Mouse (Mus musculus): ENCODE results near the gene Col18a1. TPM values are rescaled to one million over a fixed set of nuclear protein-coding genes. Genes with fewer than 3 reads are reported as not detected.

The Col18a1 gene
- total RNA-seq, 1 experiment: 414 TPM

DNA sequence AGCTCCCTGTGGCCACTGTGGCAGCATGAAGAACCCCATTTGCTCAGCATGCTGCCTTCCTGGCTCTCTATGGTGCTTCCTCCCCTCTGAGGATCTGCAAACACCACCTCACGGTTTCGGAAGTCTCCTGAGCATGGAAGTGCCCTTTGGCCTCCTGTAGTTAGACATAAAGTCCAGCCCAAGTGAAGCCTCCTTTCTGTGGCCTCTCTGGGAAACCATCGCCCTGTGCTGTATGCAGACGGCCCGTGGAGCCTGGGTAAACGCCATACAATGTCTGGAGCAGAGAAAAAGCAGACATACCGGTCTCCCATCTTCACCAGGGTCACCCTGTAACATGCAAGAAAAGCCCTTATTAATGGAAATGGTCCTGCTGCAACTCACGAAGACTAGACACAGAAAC, 87.4 kb downstream of the Col18a1 start:
- no peak for DNase-seq (ENCODE audit: low read depth, low spot score)
- in situ Hi-C loops (cut with MboI; ENCODE audit: low sequenced_read_pairs in 2 of 2, unreplicated experiment in 2 of 2): no loop called here
- H3K4me3 ChIP-seq (ENCODE audit: insufficient read depth in 1 of 2, low read depth in 1 of 2, low read length in 2 of 2, poor library complexity in 1 of 2, severe bottlenecking in 1 of 2): no peak overlapping the region
- no peaks in the 10 kb centered on the region for H3K4me1 ChIP-seq (ENCODE audit: control insufficient read depth in 2 of 2, insufficient read depth in 2 of 2, low read length in 2 of 2, poor library complexity in 1 of 2)
- no peak overlapping the region for H3K27ac ChIP-seq (ENCODE audit: insufficient read depth, low read depth, low read length, poor library complexity, severe bottlenecking)
- no peak overlapping the region for H3K9ac ChIP-seq (ENCODE audit: insufficient read depth, low read depth, low read length, poor library complexity, severe bottlenecking)
- TF ChIP-seq MAFK (IDR thresholded peaks at IDR 0.05; ENCODE audit: insufficient read depth, low read depth, low read length) (no peak), CHD2 (IDR thresholded peaks at IDR 0.05; ENCODE audit: low read depth, low read length) (no peak), ZC3H11A (IDR thresholded peaks at IDR 0.05; ENCODE audit: borderline replicate concordance, low read depth, low read length) (no peak), HCFC1 (IDR thresholded peaks at IDR 0.05; ENCODE audit: borderline replicate concordance, insufficient read depth, low read length) (no peak), ZNF384 (IDR thresholded peaks at IDR 0.05; ENCODE audit: low read depth, low read length) (no peak)
- peaks cover 71% of the 10 kb centered on the region for H3K36me3 ChIP-seq (ENCODE audit: control insufficient read depth, insufficient read depth, low read length, poor library complexity, severe bottlenecking)
- no peaks in the 10 kb centered on the region for H3K9me3 ChIP-seq (ENCODE audit: control insufficient read depth, insufficient read depth, low read depth, low read length)

DNA sequence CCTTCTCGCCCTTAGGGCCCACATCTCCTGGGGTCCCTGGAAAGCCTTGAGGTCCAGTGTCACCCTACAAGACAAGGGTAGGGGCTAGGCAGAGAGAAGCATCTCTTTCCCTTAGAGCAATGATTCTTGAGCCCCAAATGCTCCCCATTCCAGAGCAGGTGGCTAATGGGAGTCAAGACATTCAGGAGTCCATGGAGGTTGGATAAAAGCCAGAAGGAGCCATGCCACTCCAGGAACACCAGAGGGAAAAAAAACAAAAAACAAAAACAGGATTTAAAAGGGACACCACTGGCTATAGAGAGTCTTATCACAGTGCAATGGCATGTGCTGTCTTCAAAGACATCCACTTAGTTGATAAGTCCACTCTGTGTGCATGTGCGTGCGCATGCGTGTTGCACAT, 87.9 kb downstream of the Col18a1 start:
- H3K4me3 ChIP-seq (ENCODE audit: insufficient read depth in 1 of 2, low read depth in 1 of 2, low read length in 2 of 2, poor library complexity in 1 of 2, severe bottlenecking in 1 of 2): no peak overlapping the region
- H3K27ac ChIP-seq (ENCODE audit: insufficient read depth, low read depth, low read length, poor library complexity, severe bottlenecking): no peak overlapping the region
- no peaks in the 10 kb centered on the region for H3K9me3 ChIP-seq (ENCODE audit: control insufficient read depth, insufficient read depth, low read depth, low read length)
- no peaks in the 10 kb centered on the region for H3K4me1 ChIP-seq (ENCODE audit: control insufficient read depth in 2 of 2, insufficient read depth in 2 of 2, low read length in 2 of 2, poor library complexity in 1 of 2)
- DNase-seq (ENCODE audit: low read depth, low spot score): no peak
- no peak for TF ChIP-seq ZC3H11A (IDR thresholded peaks at IDR 0.05; ENCODE audit: borderline replicate concordance, low read depth, low read length)
- H3K9ac ChIP-seq (ENCODE audit: insufficient read depth, low read depth, low read length, poor library complexity, severe bottlenecking): no peak overlapping the region
- H3K36me3 ChIP-seq (ENCODE audit: control insufficient read depth, insufficient read depth, low read length, poor library complexity, severe bottlenecking): peaks cover 74% of the 10 kb centered on the region
- in situ Hi-C loops (cut with MboI; ENCODE audit: low sequenced_read_pairs in 2 of 2, unreplicated experiment in 2 of 2): no loop called here

DNA sequence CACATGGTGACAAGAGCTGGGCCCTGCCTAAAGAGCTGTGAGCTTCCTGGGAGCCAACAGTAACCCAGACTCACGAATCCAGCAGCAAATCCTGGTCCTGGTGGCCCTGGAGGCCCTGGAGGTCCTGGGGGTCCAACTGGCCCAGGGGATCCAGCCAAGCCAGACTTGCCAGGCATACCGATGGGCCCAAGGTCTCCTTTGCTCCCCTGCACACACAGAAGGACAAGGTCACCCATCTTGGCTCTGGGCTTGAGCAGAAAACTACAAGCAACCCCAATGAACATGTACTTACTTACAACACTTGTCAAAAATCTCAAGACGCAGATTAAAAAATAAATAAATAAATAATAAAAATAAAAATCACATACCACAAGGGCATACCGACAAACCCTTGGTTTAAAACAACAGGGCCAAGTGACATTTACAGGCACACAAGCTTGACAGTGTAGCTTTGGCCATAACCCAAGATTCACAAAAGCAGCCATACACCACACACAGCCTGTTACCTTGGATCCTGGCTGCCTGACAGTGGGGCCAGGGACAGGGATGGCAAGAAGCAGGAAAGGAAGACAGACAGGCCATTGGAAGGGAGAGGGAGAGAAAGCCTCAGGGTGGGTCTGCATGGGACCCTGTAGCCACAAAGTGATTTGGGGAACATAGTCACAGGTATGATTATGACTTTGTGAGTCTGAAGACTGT, 91.9 kb downstream of the Col18a1 start:
- Histone ChIP-seq H3K4me3 (ENCODE audit: insufficient read depth in 1 of 2, low read depth in 1 of 2, low read length in 2 of 2, poor library complexity in 1 of 2, severe bottlenecking in 1 of 2) (no peak overlapping the region), H3K4me1 (ENCODE audit: control insufficient read depth in 2 of 2, insufficient read depth in 2 of 2, low read length in 2 of 2, poor library complexity in 1 of 2) (peaks cover 0 to 2% of the 10 kb centered on the region in 2 experiments; a peak in 1 of 4 replicates), H3K36me3 (ENCODE audit: control insufficient read depth, insufficient read depth, low read length, poor library complexity, severe bottlenecking) (peaks cover 88% of the 10 kb centered on the region)

DNA sequence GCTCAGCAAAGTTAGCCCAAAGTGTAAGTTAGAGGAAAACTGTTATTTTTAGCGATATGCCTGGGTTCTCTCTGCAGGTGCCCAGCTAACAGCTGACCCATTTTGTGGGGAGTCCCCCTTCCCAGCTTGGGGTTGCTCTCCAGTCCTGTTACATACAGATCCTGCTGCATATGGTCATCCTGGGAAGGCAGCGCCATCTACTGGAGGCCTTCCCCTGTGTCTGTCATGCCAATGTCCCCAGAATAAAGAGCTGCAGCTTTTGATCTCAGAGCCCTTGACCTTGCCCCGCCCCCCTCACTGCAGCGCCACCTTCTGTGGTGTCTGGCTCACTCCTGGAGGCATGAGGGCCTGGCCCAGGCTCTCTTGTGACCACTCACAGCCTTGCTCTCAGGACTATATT, 96.3 kb downstream of the Col18a1 start:
- Histone ChIP-seq H3K9me3 (ENCODE audit: control insufficient read depth, insufficient read depth, low read depth, low read length) (no peaks in the 10 kb centered on the region), H3K36me3 (ENCODE audit: control insufficient read depth, insufficient read depth, low read length, poor library complexity, severe bottlenecking) (peaks cover 85% of the 10 kb centered on the region), H3K9ac (ENCODE audit: insufficient read depth, low read depth, low read length, poor library complexity, severe bottlenecking) (no peak overlapping the region), H3K4me1 (ENCODE audit: control insufficient read depth in 2 of 2, insufficient read depth in 2 of 2, low read length in 2 of 2, poor library complexity in 1 of 2) (peaks cover 0 to 2% of the 10 kb centered on the region in 2 experiments; a peak in 1 of 4 replicates), H3K27ac (ENCODE audit: insufficient read depth, low read depth, low read length, poor library complexity, severe bottlenecking) (no peak overlapping the region), H3K4me3 (ENCODE audit: insufficient read depth in 1 of 2, low read depth in 1 of 2, low read length in 2 of 2, poor library complexity in 1 of 2, severe bottlenecking in 1 of 2) (no peak overlapping the region)
- TF ChIP-seq CHD2 (IDR thresholded peaks at IDR 0.05; ENCODE audit: low read depth, low read length) (no peak), HCFC1 (IDR thresholded peaks at IDR 0.05; ENCODE audit: borderline replicate concordance, insufficient read depth, low read length) (no peak), ZNF384 (IDR thresholded peaks at IDR 0.05; ENCODE audit: low read depth, low read length) (no peak), MAFK (IDR thresholded peaks at IDR 0.05; ENCODE audit: insufficient read depth, low read depth, low read length) (no peak), ZC3H11A (IDR thresholded peaks at IDR 0.05; ENCODE audit: borderline replicate concordance, low read depth, low read length) (no peak)
- DNase-seq (ENCODE audit: low read depth, low spot score): peak; percentile 68
- in situ Hi-C loops (cut with MboI; ENCODE audit: low sequenced_read_pairs in 2 of 2, unreplicated experiment in 2 of 2): no loop called here

More for the DNA sequence above, 91.9 kb downstream of the Col18a1 start:
- DNase-seq (ENCODE audit: low read depth, low spot score): no peak
- Histone ChIP-seq H3K9ac (ENCODE audit: insufficient read depth, low read depth, low read length, poor library complexity, severe bottlenecking) (no peak overlapping the region), H3K9me3 (ENCODE audit: control insufficient read depth, insufficient read depth, low read depth, low read length) (no peaks in the 10 kb centered on the region), H3K27ac (ENCODE audit: insufficient read depth, low read depth, low read length, poor library complexity, severe bottlenecking) (no peak overlapping the region)
- in situ Hi-C loops (cut with MboI; ENCODE audit: low sequenced_read_pairs in 2 of 2, unreplicated experiment in 2 of 2): no loop called here
- no peak for TF ChIP-seq ZNF384 (IDR thresholded peaks at IDR 0.05; ENCODE audit: low read depth, low read length)
- no peak for TF ChIP-seq ZC3H11A (IDR thresholded peaks at IDR 0.05; ENCODE audit: borderline replicate concordance, low read depth, low read length)
- no peak for TF ChIP-seq MAFK (IDR thresholded peaks at IDR 0.05; ENCODE audit: insufficient read depth, low read depth, low read length)
- no peak for TF ChIP-seq CHD2 (IDR thresholded peaks at IDR 0.05; ENCODE audit: low read depth, low read length)
- TF ChIP-seq HCFC1 (IDR thresholded peaks at IDR 0.05; ENCODE audit: borderline replicate concordance, insufficient read depth, low read length): no peak

DNA sequence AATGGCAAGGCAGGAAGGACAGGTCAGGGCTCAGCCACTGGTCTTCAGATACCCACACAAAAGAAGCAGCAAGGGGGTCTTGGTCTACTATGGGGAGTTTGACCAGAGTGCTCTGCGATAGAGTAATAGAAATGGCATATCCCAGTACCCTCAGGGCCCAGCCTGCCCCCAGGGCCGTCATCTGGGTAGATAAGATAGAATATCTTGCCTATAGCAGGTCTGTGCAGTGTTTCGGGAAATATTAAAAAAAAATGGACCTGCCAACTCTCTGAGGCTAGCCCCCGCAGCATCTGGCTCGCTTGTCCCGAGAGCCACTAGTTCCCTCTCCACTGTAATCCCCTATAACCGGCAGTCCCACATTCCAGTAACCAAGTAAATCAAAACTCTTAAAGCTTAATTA, 97.9 kb downstream of the Col18a1 start:
- in situ Hi-C loops (cut with MboI; ENCODE audit: low sequenced_read_pairs in 2 of 2, unreplicated experiment in 2 of 2): no loop called here
- no peak for DNase-seq (ENCODE audit: low read depth, low spot score)
- peaks cover 83% of the 10 kb centered on the region for H3K36me3 ChIP-seq (ENCODE audit: control insufficient read depth, insufficient read depth, low read length, poor library complexity, severe bottlenecking)

More for the DNA sequence above, 97.9 kb downstream of the Col18a1 start:
- H3K4me3 ChIP-seq (ENCODE audit: insufficient read depth in 1 of 2, low read depth in 1 of 2, low read length in 2 of 2, poor library complexity in 1 of 2, severe bottlenecking in 1 of 2): no peak overlapping the region
- no peak overlapping the region for H3K27ac ChIP-seq (ENCODE audit: insufficient read depth, low read depth, low read length, poor library complexity, severe bottlenecking)
- no peaks in the 10 kb centered on the region for H3K9me3 ChIP-seq (ENCODE audit: control insufficient read depth, insufficient read depth, low read depth, low read length)
- no peak overlapping the region for H3K9ac ChIP-seq (ENCODE audit: insufficient read depth, low read depth, low read length, poor library complexity, severe bottlenecking)
- peaks cover 0 to 2% of the 10 kb centered on the region in 2 experiments; a peak in 1 of 4 replicates for H3K4me1 ChIP-seq (ENCODE audit: control insufficient read depth in 2 of 2, insufficient read depth in 2 of 2, low read length in 2 of 2, poor library complexity in 1 of 2)
- no peak for TF ChIP-seq ZC3H11A (IDR thresholded peaks at IDR 0.05; ENCODE audit: borderline replicate concordance, low read depth, low read length)
- TF ChIP-seq ZNF384 (IDR thresholded peaks at IDR 0.05; ENCODE audit: low read depth, low read length): no peak
- TF ChIP-seq CHD2 (IDR thresholded peaks at IDR 0.05; ENCODE audit: low read depth, low read length): no peak
- TF ChIP-seq MAFK (IDR thresholded peaks at IDR 0.05; ENCODE audit: insufficient read depth, low read depth, low read length): no peak
- no peak for TF ChIP-seq HCFC1 (IDR thresholded peaks at IDR 0.05; ENCODE audit: borderline replicate concordance, insufficient read depth, low read length)

All from ES-E14 (cell line).